Mouse (Mus musculus) adrenal gland, adult 8-10 months (tissue): ENCODE measurements around the gene Cyfip2. TPM values are rescaled to one million over a fixed set of nuclear protein-coding genes. Genes with fewer than 3 reads are reported as not detected.
"Not testable (repeated sequence)": the region's sequence is repeated elsewhere in the genome, so short reads cannot be mapped to it uniquely, and the experiment has no call there.

ENCODE experiments used
- DNase-seq: peaks from one replicate; pipeline ENCODE4 v3.0.0; 2022
- microRNA-seq, 2 experiments: library from miRNA; unstranded; fragments of <30 nt; microRNA quantifications; one replicate each; pipeline ENCODE4 v1.2.0; 2022
- total RNA-seq, 4 experiments: library from RNA; stranded (reverse); gene quantifications; 2 replicates each; pipeline ENCODE4 v1.2.4; 2022

The Cyfip2 gene
- total RNA-seq, 4 experiments from 2014 or later = 118 to 135 (median 125) TPM

DNA sequence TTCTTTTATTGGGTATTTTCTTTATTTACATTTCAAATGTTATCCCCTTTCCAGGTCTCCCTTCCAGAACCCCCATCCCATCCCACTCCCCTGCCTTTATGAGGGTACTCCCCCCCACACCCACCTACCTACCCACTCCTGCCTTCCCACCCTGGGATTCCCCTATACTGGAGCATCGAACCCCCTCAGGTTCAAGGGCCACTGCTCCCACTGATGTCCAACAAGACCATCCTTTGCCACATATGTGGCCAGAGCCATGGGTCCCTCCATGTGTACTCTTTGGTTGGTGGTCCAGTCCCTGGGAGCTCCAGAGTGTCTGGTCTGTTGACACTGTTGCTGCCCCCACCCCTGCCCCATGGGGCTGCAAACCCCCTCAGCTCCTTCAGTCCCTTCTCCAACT lies 130.6 kb downstream of the Cyfip2 start:
- not testable (repeated sequence) for DNase-seq

DNA sequence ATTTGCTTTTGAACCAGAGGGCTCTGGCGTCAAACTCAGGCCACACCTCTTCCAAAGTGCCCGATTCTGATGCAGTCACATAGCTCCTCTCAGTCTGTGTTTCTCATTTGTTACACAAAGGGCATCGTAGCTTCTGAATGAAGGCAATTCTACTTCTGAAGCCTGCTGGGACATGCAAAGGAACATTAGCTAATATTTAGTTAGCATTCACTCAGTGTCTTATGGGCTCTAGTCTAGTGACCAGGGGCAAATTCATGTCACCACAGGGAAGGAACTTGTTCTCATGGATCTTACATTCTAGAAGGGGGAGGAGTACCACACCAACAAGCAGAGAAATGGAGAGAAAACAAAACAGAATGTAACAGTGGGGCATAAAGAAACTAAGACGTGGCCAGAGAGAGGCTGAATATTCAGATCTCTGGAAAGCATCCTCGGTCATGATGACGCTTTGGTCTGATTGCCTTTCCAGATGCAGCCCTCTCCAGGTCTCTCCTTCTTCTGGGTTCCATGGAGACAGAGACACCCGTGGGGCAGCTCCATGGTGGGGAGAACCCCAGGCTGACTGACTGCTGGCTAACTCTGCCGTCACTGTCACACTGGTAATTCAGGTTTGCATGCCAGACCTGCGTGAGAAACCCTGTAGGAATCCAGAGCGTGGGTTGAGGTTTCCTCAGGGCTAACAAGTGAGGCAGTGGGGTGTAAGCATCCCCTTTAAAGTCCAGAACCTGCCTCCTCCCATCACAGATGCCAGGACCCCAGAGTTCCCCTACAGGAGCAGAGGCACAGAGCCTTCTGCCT lies 135.2 kb downstream of the Cyfip2 start:
- no peak for DNase-seq

DNA sequence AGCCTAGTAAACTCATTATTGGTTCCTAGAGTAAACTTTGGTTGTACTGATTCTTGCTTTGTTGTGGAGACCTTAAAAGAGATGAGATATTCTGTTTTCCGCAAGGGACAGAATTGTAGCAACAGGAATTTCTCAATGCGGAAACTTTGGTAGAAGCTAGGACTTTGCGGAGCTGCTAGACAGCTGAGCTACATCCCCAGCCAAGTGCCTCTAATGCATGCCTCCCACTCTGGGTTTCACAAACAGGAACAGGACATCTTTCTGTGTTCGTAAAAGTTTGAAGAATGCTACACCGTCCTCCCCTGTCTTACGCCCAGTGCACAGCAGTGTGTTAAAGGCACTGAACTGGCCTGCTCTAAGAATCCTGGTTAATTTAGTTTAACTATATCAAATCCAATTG lies 136.5 kb downstream of the Cyfip2 start:
- DNase-seq = no peak

DNA sequence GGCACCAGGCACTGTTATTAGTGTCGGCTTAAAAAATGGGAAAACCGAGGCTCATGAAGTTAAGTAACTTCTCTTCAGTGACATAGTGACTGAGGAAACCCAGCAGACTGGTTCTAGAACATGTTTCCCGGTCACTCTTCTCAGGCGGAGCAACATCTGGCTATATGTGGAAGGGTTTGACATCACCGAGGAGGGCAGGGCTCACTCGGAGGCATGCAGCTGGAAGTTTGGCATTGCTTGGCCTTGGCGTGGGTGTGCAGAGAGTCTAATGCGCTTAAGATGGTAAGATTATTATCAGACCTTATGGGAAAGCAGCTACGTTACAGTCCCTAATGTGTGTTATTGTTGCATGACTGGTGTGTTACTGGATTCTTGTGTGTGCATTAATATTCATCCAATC lies 140.5 kb downstream of the Cyfip2 start:
- DNase-seq = no peak

DNA sequence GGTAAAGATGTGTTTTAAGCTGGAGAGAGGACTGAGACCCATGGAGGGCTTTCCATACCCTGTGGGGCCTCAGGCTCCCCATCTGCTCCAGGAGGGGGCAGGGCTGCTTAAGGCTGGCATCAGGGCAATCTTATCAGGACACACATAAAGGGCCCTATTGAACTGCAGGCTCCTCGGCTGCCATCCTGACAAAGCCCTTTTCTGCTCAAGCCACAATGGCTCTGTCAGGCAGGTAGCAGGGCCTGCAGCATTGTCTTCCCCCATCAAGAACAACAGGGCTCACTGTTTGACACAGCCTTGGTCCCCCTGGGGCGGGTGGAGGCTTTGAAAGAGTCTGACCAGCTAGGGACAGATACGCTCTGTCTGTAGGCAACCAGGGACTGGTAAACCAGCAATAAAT lies 142.8 kb downstream of the Cyfip2 start:
- DNase-seq = no peak

DNA sequence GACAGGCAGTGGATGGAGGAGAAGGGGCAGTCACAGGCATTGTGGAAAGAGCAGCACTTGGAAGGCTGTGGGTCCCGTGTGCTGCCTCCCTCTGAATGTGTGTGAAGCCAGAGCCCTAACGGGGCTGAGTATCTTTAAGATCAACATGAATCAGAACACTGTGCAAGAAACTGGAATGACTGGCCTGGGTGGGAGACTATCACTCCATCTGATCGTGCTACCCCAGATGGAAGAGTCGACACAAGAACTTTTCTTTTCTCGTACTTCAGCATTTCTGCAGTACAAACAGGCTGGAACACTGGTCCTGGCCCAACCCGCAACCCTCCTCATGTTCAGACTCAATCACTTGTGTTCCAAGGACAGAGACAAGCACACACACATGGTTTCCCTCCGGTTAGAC lies 144.2 kb downstream of the Cyfip2 start:
- no peak for DNase-seq

DNA sequence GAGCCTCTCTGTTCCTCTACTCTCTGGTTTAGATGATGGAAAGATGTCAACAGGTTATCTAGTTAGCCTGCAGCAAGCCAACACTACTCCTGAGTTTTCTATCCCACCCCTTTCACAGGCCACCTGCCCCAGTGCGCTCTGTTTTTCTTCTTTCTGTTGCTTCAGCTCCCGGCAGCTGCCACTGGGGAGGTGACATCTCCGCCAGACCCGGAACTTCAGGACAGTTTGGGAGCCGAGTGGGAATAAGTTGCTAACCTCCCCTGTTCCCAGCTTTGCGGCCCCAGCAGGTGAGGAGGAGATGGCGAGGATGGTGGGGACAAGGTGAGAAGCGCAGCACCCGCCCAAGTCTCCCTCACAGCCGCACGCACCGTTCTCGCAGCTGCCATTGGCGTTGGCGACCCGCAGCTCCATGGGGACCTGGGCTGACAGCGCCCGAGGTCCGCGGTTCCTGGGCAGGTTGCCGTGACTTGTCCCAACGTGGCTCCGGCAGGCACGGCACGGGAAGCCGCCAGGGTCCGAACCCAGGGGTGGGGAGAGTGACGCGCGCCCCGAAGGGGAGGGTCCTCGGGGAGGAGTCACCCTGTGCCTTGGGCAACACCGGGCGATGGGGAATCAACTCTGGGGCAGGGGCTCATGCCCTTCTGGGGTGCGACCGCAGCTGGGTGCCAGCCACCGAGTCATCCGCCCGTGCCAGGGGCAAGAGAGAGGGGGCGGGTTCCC lies 146.6 kb downstream of the Cyfip2 start, which contains the start of gene Nipal4:
Nipal4 (minus strand) TSS at position 643 of the 720 bp plus-strand sequence.
- DNase-seq = peak; percentile 2

DNA sequence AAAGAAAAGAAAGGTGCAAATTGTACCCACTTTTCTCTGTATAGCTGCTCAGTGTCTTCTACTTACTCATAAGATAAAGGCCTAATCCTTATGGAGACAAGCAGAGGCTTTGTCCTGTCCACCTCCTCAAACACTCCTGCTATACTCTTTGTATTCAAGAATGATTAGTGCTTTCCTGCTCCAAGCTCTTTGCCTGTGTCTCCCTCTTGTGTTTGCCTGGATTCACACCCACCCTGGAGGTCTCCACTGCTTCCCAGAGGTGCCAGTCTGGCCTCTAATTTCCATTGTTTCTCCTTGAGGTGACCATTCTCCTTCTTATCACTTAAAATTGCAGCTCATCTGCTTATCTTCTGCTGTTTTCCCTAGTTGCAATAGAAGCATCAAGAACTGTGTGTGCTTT lies 155.2 kb downstream of the Cyfip2 start:
- no peak for DNase-seq

DNA sequence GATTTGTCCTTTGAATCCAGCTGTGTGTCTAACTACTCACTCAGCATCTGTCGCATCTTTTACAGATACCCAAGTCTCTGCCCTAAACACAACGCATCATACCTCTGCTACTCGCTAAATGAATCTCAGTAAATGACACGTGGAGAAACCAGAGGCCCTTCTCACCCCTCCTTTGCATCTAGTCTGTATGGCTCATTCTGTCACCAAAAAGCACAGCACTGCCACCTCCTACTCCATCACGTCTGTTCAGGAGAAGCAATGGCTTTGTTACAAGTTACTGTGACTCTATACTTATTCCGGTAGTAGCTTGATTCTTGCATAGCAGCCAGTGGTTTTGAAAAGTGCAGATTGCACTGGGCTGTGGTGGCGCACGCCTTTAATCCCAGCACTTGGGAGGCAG lies 155.7 kb downstream of the Cyfip2 start:
- no peak for DNase-seq

DNA sequence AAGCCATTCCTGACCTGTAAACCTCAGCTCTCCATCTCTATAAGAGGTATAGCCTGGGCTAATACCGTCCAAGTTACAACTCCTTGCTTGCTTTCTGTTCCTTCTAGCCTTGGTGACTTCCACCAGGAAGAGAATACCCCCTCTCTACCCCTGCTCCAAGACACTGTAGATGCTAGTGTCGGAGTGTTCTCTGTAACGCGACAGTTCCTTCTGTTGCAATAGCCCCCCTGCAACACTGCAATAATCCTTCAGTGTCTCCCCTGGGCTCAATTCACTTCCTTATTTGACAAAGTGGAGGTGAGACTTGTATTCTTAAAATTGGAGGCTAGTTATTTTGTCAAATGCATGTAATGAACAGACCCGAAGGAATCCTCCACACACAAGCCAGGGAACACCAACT lies 166.0 kb downstream of the Cyfip2 start:
- no peak for DNase-seq

DNA sequence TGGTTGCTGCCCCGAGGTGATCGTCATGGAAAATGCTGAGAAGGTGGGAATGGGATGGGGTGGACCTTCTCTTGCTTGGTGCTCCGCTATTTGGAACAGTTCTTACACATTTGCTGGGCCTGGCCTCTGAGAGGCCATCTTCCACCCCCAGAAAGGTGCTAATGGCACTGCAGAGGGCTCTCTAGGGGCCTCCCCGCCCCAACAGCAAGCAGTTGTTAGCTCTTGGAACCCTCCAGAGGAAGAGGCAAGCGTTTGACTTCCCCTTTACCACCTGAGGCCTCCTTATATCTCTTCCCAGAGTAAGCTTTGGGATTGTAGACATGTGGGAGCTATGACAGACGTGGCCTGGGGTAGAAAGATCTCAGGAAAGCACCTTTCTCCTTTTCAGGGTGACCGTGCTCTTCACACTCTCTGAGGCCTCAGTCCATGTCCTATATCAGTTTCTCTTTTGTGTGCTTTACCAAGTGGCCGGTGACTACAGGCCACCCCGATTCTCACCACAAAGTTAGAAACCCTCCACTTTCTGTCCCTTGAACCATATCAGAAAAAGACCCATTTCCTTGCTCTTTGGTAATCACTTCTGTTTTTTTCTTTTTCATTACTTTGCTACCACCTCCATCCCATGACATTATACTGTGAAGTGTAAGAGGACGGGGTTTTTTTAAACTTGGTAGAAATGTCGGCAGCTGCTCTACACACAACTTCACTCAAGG lies 167.3 kb downstream of the Cyfip2 start:
- no peak for DNase-seq

Small RNA genes lying within 50 kb of the gene (microRNA-seq; reads per million reads assigned to microRNA genes)
- 0 reads per million in 2 experiments for gene Mir7239

Other genes with a start within 250 kb of the Cyfip2 start
- under 1 TPM in 1 of 4 experiments, not detected in 3; 0.08 TPM for gene Nipal4, start 146.4 kb downstream of the Cyfip2 start, total RNA-seq
- not detected for gene Fndc9, start 77.3 kb downstream of the Cyfip2 start, total RNA-seq
- under 1 TPM; 0.23 to 0.65 (median 0.43) TPM for gene Itk, start 76.7 kb upstream of the Cyfip2 start, total RNA-seq
- gene Fam71b, start 83.7 kb upstream of the Cyfip2 start, total RNA-seq = not detected
- 10 to 100 TPM; 37.9 to 40.6 (median 39.0) TPM for gene Med7, start 124.1 kb upstream of the Cyfip2 start, total RNA-seq
- gene Havcr2, start 142.1 kb upstream of the Cyfip2 start, total RNA-seq = 1 to 10 TPM; 2.1 to 3.9 (median 3.0) TPM
- not detected for gene Gm12169, start 211.4 kb upstream of the Cyfip2 start, total RNA-seq